Mouse (Mus musculus) intestine, postnatal 0 days (tissue): Measurements from ENCODE around the gene Hadhb. TPM values are rescaled to one million over a fixed set of nuclear protein-coding genes. Genes with fewer than 3 reads are reported as not detected.
A peak's percentile ranks its signal among the peaks of the same experiment; 100 is the strongest.
"Not testable (repeated sequence)": the region's sequence is repeated elsewhere in the genome, so short reads cannot be mapped to it uniquely, and the experiment has no call there.

Experiments used
- ATAC-seq: fragments of 200-750 bp; cut with Nextera tagmentation; 2 replicates; pipeline ENCODE4 v1.8.0; 2017; ENCODE audit warnings: mild to moderate bottlenecking, moderate TSS enrichment, moderate library complexity
- H3K27ac ChIP-seq: fragments of 300-500 bp; sonication (generic); 2 replicates; pipeline ENCODE4 v1.5.1; 2014; ENCODE audit warnings: mild to moderate bottlenecking, low read depth, low read length, moderate library complexity
- H3K27me3 ChIP-seq: fragments of 300-500 bp; sonication (generic); replicated peaks from 2 replicates; pipeline ENCODE4 v1.6.1; 2014; ENCODE audit warnings: low read length, mixed read lengths; ENCODE audit not compliant: control insufficient read depth, insufficient read depth
- H3K36me3 ChIP-seq: fragments of 300-500 bp; sonication (generic); 2 replicates; pipeline ENCODE4 v1.6.1; 2014; ENCODE audit warnings: mild to moderate bottlenecking, moderate library complexity; ENCODE audit not compliant: control insufficient read depth, insufficient read depth
- H3K4me1 ChIP-seq: fragments of 300-500 bp; sonication (generic); replicated peaks from 2 replicates; pipeline ENCODE4 v1.6.1; 2014; ENCODE audit warnings: antibody characterized with exemption, low read length, mixed read lengths; ENCODE audit not compliant: control insufficient read depth, insufficient read depth
- H3K4me2 ChIP-seq: fragments of 300-500 bp; sonication (generic); replicated peaks from 2 replicates; pipeline ENCODE4 v1.6.1; 2014; ENCODE audit warnings: low read depth, mild to moderate bottlenecking, moderate library complexity
- H3K4me3 ChIP-seq: fragments of 300-500 bp; sonication (generic); 2 replicates; pipeline ENCODE4 v1.5.1; 2014; ENCODE audit warnings: low read depth, low read length
- H3K9ac ChIP-seq: fragments of 300-500 bp; sonication (generic); 2 replicates; pipeline ENCODE4 v1.6.1; 2014; ENCODE audit warnings: mild to moderate bottlenecking, low read depth, low read length
- H3K9me3 ChIP-seq: fragments of 300-500 bp; sonication (generic); 2 replicates; pipeline ENCODE4 v1.6.1; 2016; ENCODE audit warnings: mixed run types; ENCODE audit not compliant: control insufficient read depth
- CTCF ChIP-seq: sonication (generic); IDR thresholded peaks from 2 replicates; pipeline ENCODE4 v1.5.1; 2016; ENCODE audit warnings: low read depth, mild to moderate bottlenecking, control low read depth, antibody characterized with exemption, moderate library complexity
- WGBS: fragments of 180-500 bp; shearing (Covaris S2); extraction: QIAGEN DNeasy Blood & Tissue Kit; methylation state at CpG from one replicate; pipeline ENCODE4 v1.1.7; 2014; 5-methylcytosine and 5-hydroxymethylcytosine counted together
- polyA plus RNA-seq: library from polyadenylated mRNA; unstranded; fragments of >200 nt; fragmentation: Nextera tagmentation; extraction: Ambion mirVana; gene quantifications from 2 replicates; pipeline ENCODE4 v1.2.1, GENCODE M21; 2015

The Hadhb gene
- polyA plus RNA-seq, 1 experiment from 2014 or later: 420 TPM

DNA sequence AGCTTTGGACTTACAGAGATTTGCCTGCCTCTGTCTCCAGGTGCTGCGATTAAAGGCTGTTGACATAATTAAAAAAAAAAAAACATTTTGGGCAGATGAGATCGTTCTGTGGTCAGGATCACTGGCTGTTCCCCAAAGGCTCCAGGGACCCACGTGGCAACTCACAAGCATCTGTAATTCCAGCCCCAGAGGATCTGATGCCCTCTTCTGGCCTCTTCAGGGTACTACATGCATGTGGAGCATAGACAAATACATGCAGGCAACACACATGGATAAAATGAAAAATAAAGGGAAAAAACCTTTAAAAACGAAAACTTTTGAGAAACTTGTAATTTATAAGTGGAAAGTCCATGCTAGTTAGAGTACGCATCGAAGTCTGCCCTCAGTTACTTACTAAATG lies 52.2 kb downstream of the Hadhb start:
- no peaks in the 10 kb centered on the region for H3K27me3 ChIP-seq
- no peaks in the 10 kb centered on the region for H3K4me1 ChIP-seq
- H3K36me3 ChIP-seq: no peaks in the 10 kb centered on the region
- no peak overlapping the region for H3K9ac ChIP-seq
- ATAC-seq: no peak
- TF ChIP-seq CTCF: peak; percentile 71
- no peaks in the 10 kb centered on the region for H3K9me3 ChIP-seq
- H3K4me2 ChIP-seq: no peak overlapping the region
- no peak overlapping the region for H3K27ac ChIP-seq
- 70% methylated on average over 6 of the region's 6 CpGs for WGBS
- no peak overlapping the region for H3K4me3 ChIP-seq

DNA sequence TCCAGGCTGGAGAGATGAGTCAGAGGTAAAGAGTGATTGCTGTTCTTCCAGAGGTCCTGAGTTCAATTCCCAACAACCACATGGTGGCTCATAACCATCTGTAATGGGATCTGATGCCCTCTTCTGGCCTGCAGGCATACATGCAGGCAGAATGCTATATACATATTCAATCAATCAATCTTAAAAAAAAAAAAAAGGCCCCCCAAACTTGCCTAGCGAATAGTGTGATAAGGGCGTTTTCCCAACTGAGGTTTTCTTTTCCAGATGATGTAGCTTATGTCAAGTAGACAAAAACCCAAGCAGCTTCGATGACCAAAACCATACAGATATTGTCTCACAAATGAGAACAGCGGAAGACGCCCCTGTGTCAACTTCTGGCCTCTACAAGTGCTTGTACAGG lies 55.7 kb downstream of the Hadhb start:
- H3K27me3 ChIP-seq, H3K4me3 ChIP-seq, H3K9me3 ChIP-seq, H3K27ac ChIP-seq, H3K4me2 ChIP-seq, H3K9ac ChIP-seq, H3K4me1 ChIP-seq, ATAC-seq, H3K36me3 ChIP-seq: not testable (repeated sequence)
- 89% methylated on average over 5 of the region's 5 CpGs for WGBS
- TF ChIP-seq CTCF: peak; percentile 34

DNA sequence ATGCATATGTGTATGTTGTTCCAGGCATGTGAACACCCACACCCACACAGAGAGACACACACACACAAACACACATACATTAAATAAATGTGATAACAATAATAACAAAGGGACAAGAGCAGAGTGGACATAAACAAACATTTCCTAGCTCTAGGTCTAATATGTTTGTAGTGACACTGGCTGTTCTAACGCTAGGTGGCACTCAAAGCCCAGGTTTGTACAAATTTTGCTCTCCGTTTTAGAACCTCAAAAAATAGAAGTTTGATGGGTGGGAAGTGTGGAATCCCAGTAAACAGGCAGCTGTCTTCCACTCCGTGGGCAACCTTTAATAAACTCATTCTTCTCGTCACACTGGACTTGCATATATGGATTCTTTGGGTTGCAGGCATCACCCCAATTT lies 59.8 kb downstream of the Hadhb start:
- TF ChIP-seq CTCF: peak; percentile 85
- WGBS: 7% methylated on average over 4 of the region's 4 CpGs

GRCm38 (mm10) chr5:30215970-30216369 lies 60.9 kb downstream of the Hadhb start:
- no peak overlapping the region for H3K9ac ChIP-seq
- no peak overlapping the region for H3K4me2 ChIP-seq
- peak; percentile 64 for ATAC-seq
- no peaks in the 10 kb centered on the region for H3K27me3 ChIP-seq
- no peaks in the 10 kb centered on the region for H3K9me3 ChIP-seq
- no peaks in the 10 kb centered on the region for H3K36me3 ChIP-seq
- H3K4me3 ChIP-seq: no peak overlapping the region
- no peak overlapping the region for H3K27ac ChIP-seq
- no peaks in the 10 kb centered on the region for H3K4me1 ChIP-seq
- no peak for TF ChIP-seq CTCF
- 51% methylated on average over 5 of the region's 5 CpGs for WGBS

More for the DNA sequence above, 59.8 kb downstream of the Hadhb start:
- Histone ChIP-seq H3K4me1 (no peaks in the 10 kb centered on the region), H3K9ac (no peak overlapping the region), H3K9me3 (no peaks in the 10 kb centered on the region), H3K27me3 (no peaks in the 10 kb centered on the region), H3K4me3 (no peak overlapping the region), H3K36me3 (no peaks in the 10 kb centered on the region), H3K27ac (no peak overlapping the region), H3K4me2 (no peak overlapping the region)
- ATAC-seq: no peak

DNA sequence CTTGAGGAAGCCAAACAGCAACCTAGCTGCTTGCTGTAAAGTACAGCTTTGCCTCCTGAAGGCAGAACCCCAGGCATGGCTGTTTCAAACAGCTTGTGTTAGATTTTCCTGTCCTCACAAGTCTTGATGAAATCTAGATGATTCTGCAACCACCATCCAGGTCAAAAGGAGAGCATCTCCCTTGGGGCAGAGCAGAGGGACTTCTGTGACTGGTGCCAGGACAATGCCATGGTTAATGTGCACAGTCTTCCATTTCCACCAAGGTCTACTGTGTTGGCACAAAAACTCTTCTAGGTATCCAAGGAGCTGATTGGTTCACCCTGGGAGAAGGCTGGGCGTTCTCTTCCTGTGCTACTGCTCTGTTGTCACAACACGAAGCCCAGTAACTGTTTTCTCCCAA lies 64.7 kb downstream of the Hadhb start:
- H3K27ac ChIP-seq: no peak overlapping the region
- H3K36me3 ChIP-seq: no peaks in the 10 kb centered on the region
- H3K9ac ChIP-seq: no peak overlapping the region
- no peak overlapping the region for H3K4me2 ChIP-seq
- TF ChIP-seq CTCF: no peak
- no peaks in the 10 kb centered on the region for H3K4me1 ChIP-seq
- H3K9me3 ChIP-seq: no peaks in the 10 kb centered on the region
- H3K4me3 ChIP-seq: no peak overlapping the region
- no peaks in the 10 kb centered on the region for H3K27me3 ChIP-seq
- WGBS: 94% methylated on average over 2 of the region's 2 CpGs
- no peak for ATAC-seq

- Histone ChIP-seq H3K4me2 (no peak overlapping the region), H3K27me3 (no peaks in the 10 kb centered on the region), H3K4me1 (no peaks in the 10 kb centered on the region), H3K27ac (no peak overlapping the region), H3K9me3 (no peaks in the 10 kb centered on the region), H3K36me3 (no peaks in the 10 kb centered on the region), H3K9ac (no peak overlapping the region), H3K4me3 (no peak overlapping the region)
- no peak for TF ChIP-seq CTCF
- WGBS: 68% methylated on average over 8 of the region's 8 CpGs
- peak; percentile 73 for ATAC-seq
Observed at GRCm38 (mm10) chr5:30220666-30221065, 65.6 kb downstream of the Hadhb start.

DNA sequence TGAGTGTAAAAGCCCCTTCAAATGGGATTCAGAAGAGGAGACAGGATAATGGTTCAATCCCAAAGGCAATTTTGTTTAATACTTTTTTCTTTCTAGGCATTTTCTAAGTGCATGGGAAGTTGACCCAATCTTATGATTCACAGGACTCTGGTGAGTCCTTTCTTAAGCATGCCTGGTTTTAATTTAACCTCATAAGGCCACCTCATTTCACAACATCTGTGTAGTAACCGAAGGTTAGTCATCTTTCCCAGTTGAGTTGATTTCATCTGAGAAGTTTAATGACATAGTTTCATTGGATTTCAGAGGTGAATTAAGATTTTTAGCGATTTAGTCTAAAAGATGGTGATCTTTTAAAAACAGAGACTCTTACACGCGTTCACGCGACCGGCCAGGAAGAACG lies 67.6 kb downstream of the Hadhb start:
- ATAC-seq: no peak
- no peak for TF ChIP-seq CTCF
- Histone ChIP-seq H3K9me3 (no peaks in the 10 kb centered on the region), H3K9ac (no peak overlapping the region), H3K27me3 (no peaks in the 10 kb centered on the region), H3K4me1 (no peaks in the 10 kb centered on the region), H3K4me3 (no peak overlapping the region), H3K36me3 (no peaks in the 10 kb centered on the region), H3K4me2 (no peak overlapping the region), H3K27ac (no peak overlapping the region)
- 96% methylated on average over 8 of the region's 8 CpGs for WGBS
